Mouse (Mus musculus) embryonic facial prominence, embryonic 14.5 days (tissue): ENCODE data around the gene Mypn. TPM values are rescaled to one million over a fixed set of nuclear protein-coding genes. Genes with fewer than 3 reads are reported as not detected.
A peak's percentile ranks its signal among the peaks of the same experiment; 100 is the strongest.

Source experiments
- ATAC-seq: fragments of 200-750 bp; cut with Nextera tagmentation; 2 replicates; pipeline ENCODE4 v1.8.0; 2017; ENCODE audit warnings: low read depth, moderate number of reproducible peaks, moderate TSS enrichment
- DNase-seq: peaks from one replicate; pipeline ENCODE4 v3.0.0-alpha.2; 2015; ENCODE audit warnings: low spot score
- H3K27ac ChIP-seq: fragments of 300-500 bp; sonication (generic); replicated peaks from 2 replicates; pipeline ENCODE4 v1.5.1; 2014; ENCODE audit warnings: low read depth, mild to moderate bottlenecking, low read length, moderate library complexity
- H3K27me3 ChIP-seq: fragments of 300-500 bp; sonication (generic); replicated peaks from 2 replicates; pipeline ENCODE4 v1.6.1; 2014; ENCODE audit warnings: low read length; ENCODE audit not compliant: control insufficient read depth, insufficient read depth
- H3K36me3 ChIP-seq: fragments of 300-500 bp; sonication (generic); 2 replicates; pipeline ENCODE4 v1.6.1; 2014; ENCODE audit warnings: low read length, mixed read lengths; ENCODE audit not compliant: control insufficient read depth, insufficient read depth
- H3K4me1 ChIP-seq: fragments of 300-500 bp; sonication (generic); 2 replicates; pipeline ENCODE4 v1.6.1; 2014; ENCODE audit warnings: antibody characterized with exemption, low read length; ENCODE audit not compliant: control insufficient read depth, insufficient read depth
- H3K4me2 ChIP-seq: fragments of 300-500 bp; sonication (generic); 2 replicates; pipeline ENCODE4 v1.6.1; 2014; ENCODE audit warnings: low read depth, mild to moderate bottlenecking, low read length, moderate library complexity, mixed read lengths
- H3K4me3 ChIP-seq: fragments of 300-500 bp; sonication (generic); 2 replicates; pipeline ENCODE4 v1.5.1; 2014; ENCODE audit warnings: low read depth, mild to moderate bottlenecking, low read length
- H3K9ac ChIP-seq: fragments of 300-500 bp; sonication (generic); 2 replicates; pipeline ENCODE4 v1.6.1; 2014; ENCODE audit warnings: low read depth, mild to moderate bottlenecking, low read length, moderate library complexity, mixed read lengths
- H3K9me3 ChIP-seq: fragments of 300-500 bp; sonication (generic); 2 replicates; pipeline ENCODE4 v1.6.1; 2016; ENCODE audit warnings: low read length; ENCODE audit not compliant: control insufficient read depth
- WGBS: fragments of 180-500 bp; shearing (Covaris S2); extraction: QIAGEN DNeasy Blood & Tissue Kit; methylation state at CpG from one replicate; pipeline ENCODE4 v1.1.7; 2014; 5-methylcytosine and 5-hydroxymethylcytosine counted together
- polyA plus RNA-seq: library from polyadenylated mRNA; unstranded; fragments of >200 nt; fragmentation: Nextera tagmentation; extraction: Ambion mirVana; gene quantifications from 2 replicates; pipeline ENCODE4 v1.2.1, GENCODE M21; 2014

Gene Mypn
- polyA plus RNA-seq, 1 experiment from 2014 or later = 11.2 TPM

GRCm38 (mm10) chr10:63169503-63169902 lies 34.2 kb downstream of the Mypn start:
- no peak overlapping the region for H3K4me2 ChIP-seq
- H3K4me3 ChIP-seq = no peak overlapping the region
- H3K9me3 ChIP-seq = no peaks in the 10 kb centered on the region
- DNase-seq (no peak), ATAC-seq (no peak)
- no peaks in the 10 kb centered on the region for H3K27me3 ChIP-seq
- WGBS = 85% methylated on average over 11 of the region's 11 CpGs
- no peak overlapping the region for H3K9ac ChIP-seq
- H3K27ac ChIP-seq = no peak overlapping the region
- no peaks in the 10 kb centered on the region for H3K4me1 ChIP-seq
- H3K36me3 ChIP-seq = no peaks in the 10 kb centered on the region

GRCm38 (mm10) chr10:63168124-63168523 lies 35.6 kb downstream of the Mypn start:
- ATAC-seq = no peak
- Histone ChIP-seq H3K36me3 (no peaks in the 10 kb centered on the region), H3K4me2 (no peak overlapping the region), H3K27ac (no peak overlapping the region), H3K9me3 (no peaks in the 10 kb centered on the region), H3K9ac (no peak overlapping the region), H3K4me1 (no peaks in the 10 kb centered on the region), H3K27me3 (no peaks in the 10 kb centered on the region), H3K4me3 (no peak overlapping the region)
- WGBS = 93% methylated on average over 12 of the region's 12 CpGs
- no peak for DNase-seq

GRCm38 (mm10) chr10:63167241-63167995 lies 36.3 kb downstream of the Mypn start:
- no peaks in the 10 kb centered on the region for H3K9me3 ChIP-seq
- no peaks in the 10 kb centered on the region for H3K4me1 ChIP-seq
- no peaks in the 10 kb centered on the region for H3K36me3 ChIP-seq
- no peak overlapping the region for H3K4me2 ChIP-seq
- H3K27ac ChIP-seq = no peak overlapping the region
- ATAC-seq (no peak), DNase-seq (no peak)
- H3K4me3 ChIP-seq = no peak overlapping the region
- 83% methylated on average over 10 of the region's 10 CpGs for WGBS
- no peaks in the 10 kb centered on the region for H3K27me3 ChIP-seq
- no peak overlapping the region for H3K9ac ChIP-seq

GRCm38 (mm10) chr10:63165752-63166412 lies 37.9 kb downstream of the Mypn start:
- WGBS = 84% methylated on average over 16 of the region's 16 CpGs

GRCm38 (mm10) chr10:63161240-63161639 lies 42.5 kb downstream of the Mypn start:
- WGBS = 68% methylated on average over 5 of the region's 5 CpGs
- H3K36me3 ChIP-seq = no peaks in the 10 kb centered on the region
- H3K4me1 ChIP-seq = no peaks in the 10 kb centered on the region
- no peak overlapping the region for H3K27ac ChIP-seq
- no peaks in the 10 kb centered on the region for H3K27me3 ChIP-seq
- no peaks in the 10 kb centered on the region for H3K9me3 ChIP-seq
- DNase-seq (no peak), ATAC-seq (no peak)
- H3K9ac ChIP-seq = no peak overlapping the region
- H3K4me2 ChIP-seq = no peak overlapping the region
- no peak overlapping the region for H3K4me3 ChIP-seq

More at GRCm38 (mm10) chr10:63165752-63166412, 37.9 kb downstream of the Mypn start:
- no peaks in the 10 kb centered on the region for H3K36me3 ChIP-seq
- ATAC-seq (no peak), DNase-seq (no peak)
- no peak overlapping the region for H3K4me2 ChIP-seq
- no peak overlapping the region for H3K9ac ChIP-seq
- H3K4me1 ChIP-seq = no peaks in the 10 kb centered on the region
- H3K27ac ChIP-seq = no peak overlapping the region
- H3K4me3 ChIP-seq = no peak overlapping the region
- no peaks in the 10 kb centered on the region for H3K9me3 ChIP-seq
- H3K27me3 ChIP-seq = no peaks in the 10 kb centered on the region

- Histone ChIP-seq H3K9ac (no peak overlapping the region), H3K27ac (no peak overlapping the region), H3K4me2 (no peak overlapping the region; the same call in 1 of the 2 replicates), H3K9me3 (no peaks in the 10 kb centered on the region), H3K4me3 (no peak overlapping the region), H3K4me1 (no peaks in the 10 kb centered on the region), H3K36me3 (no peaks in the 10 kb centered on the region), H3K27me3 (no peaks in the 10 kb centered on the region)
- DNase-seq (peak; percentile 19), ATAC-seq (no peak)
- WGBS = 71% methylated on average over 12 of the region's 12 CpGs
Measured at GRCm38 (mm10) chr10:63160671-63161070, 43.1 kb downstream of the Mypn start.

- Histone ChIP-seq H3K9ac (no peak overlapping the region), H3K4me1 (no peaks in the 10 kb centered on the region), H3K4me2 (no peak overlapping the region), H3K27me3 (no peaks in the 10 kb centered on the region), H3K27ac (no peak overlapping the region), H3K36me3 (no peaks in the 10 kb centered on the region), H3K4me3 (no peak overlapping the region), H3K9me3 (no peaks in the 10 kb centered on the region)
- ATAC-seq (no peak), DNase-seq (no peak)
- 73% methylated on average over 13 of the region's 13 CpGs for WGBS
Measured at GRCm38 (mm10) chr10:63158191-63158590, 45.6 kb downstream of the Mypn start.

GRCm38 (mm10) chr10:63157491-63157890 lies 46.3 kb downstream of the Mypn start:
- Histone ChIP-seq H3K4me3 (no peak overlapping the region), H3K9me3 (no peaks in the 10 kb centered on the region), H3K27ac (no peak overlapping the region), H3K27me3 (no peaks in the 10 kb centered on the region), H3K4me1 (no peaks in the 10 kb centered on the region), H3K4me2 (no peak overlapping the region), H3K36me3 (no peaks in the 10 kb centered on the region), H3K9ac (no peak overlapping the region)
- DNase-seq (no peak), ATAC-seq (no peak)
- 83% methylated on average over 4 of the region's 4 CpGs for WGBS

- no peak for ATAC-seq
- H3K9me3 ChIP-seq = no peaks in the 10 kb centered on the region
- no peaks in the 10 kb centered on the region for H3K36me3 ChIP-seq
- no peak overlapping the region for H3K4me3 ChIP-seq
- no peaks in the 10 kb centered on the region for H3K27me3 ChIP-seq
- WGBS = 64% methylated on average over 4 of the region's 4 CpGs
- no peak overlapping the region for H3K4me2 ChIP-seq
- H3K27ac ChIP-seq = no peak overlapping the region
- peak; percentile 16 for DNase-seq
- no peaks in the 10 kb centered on the region for H3K4me1 ChIP-seq
- H3K9ac ChIP-seq = no peak overlapping the region
Measured at GRCm38 (mm10) chr10:63156919-63157318, 46.8 kb downstream of the Mypn start.
